Mouse (Mus musculus) lung, embryonic 15.5 days (tissue): Measurements from ENCODE around the gene Gm6217. TPM values are rescaled to one million over a fixed set of nuclear protein-coding genes. Genes with fewer than 3 reads are reported as not detected.
"Not testable (repeated sequence)": the region's sequence is repeated elsewhere in the genome, so short reads cannot be mapped to it uniquely, and the experiment has no call there.

Experiments used
- ATAC-seq: fragments of 200-750 bp; cut with Nextera tagmentation; 2 replicates; pipeline ENCODE4 v1.8.0; 2017; ENCODE audit warnings: moderate number of reproducible peaks, borderline replicate concordance; ENCODE audit not compliant: low FRiP score, low TSS enrichment; ENCODE audit errors: extremely low read depth
- H3K27ac ChIP-seq: fragments of 300-500 bp; sonication (generic); 2 replicates; pipeline ENCODE4 v1.5.1; 2015; ENCODE audit warnings: moderate library complexity, mild to moderate bottlenecking, inconsistent platforms
- H3K27me3 ChIP-seq: fragments of 300-500 bp; sonication (generic); 2 replicates; pipeline ENCODE4 v1.6.1; 2015; ENCODE audit warnings: inconsistent platforms
- H3K36me3 ChIP-seq: fragments of 300-500 bp; sonication (generic); 2 replicates; pipeline ENCODE4 v1.6.1; 2015; ENCODE audit warnings: inconsistent platforms
- H3K4me1 ChIP-seq: fragments of 300-500 bp; sonication (generic); 2 replicates; pipeline ENCODE4 v1.6.1; 2015; ENCODE audit warnings: inconsistent platforms
- H3K4me2 ChIP-seq: fragments of 300-500 bp; sonication (generic); 2 replicates; pipeline ENCODE4 v1.6.1; 2015; ENCODE audit warnings: inconsistent platforms, mild to moderate bottlenecking, moderate library complexity
- H3K4me3 ChIP-seq: fragments of 300-500 bp; sonication (generic); 2 replicates; pipeline ENCODE4 v1.5.1; 2015; ENCODE audit warnings: mild to moderate bottlenecking, inconsistent platforms
- H3K9ac ChIP-seq: fragments of 300-500 bp; sonication (generic); 2 replicates; pipeline ENCODE4 v1.6.1; 2015; ENCODE audit warnings: inconsistent platforms
- H3K9me3 ChIP-seq: fragments of 300-500 bp; sonication (generic); 2 replicates; pipeline ENCODE4 v1.6.1; 2016; ENCODE audit warnings: inconsistent platforms
- WGBS: fragments of 180-500 bp; shearing (Covaris S2); methylation state at CpG from one replicate; pipeline ENCODE4 v1.1.7; 2015; 5-methylcytosine and 5-hydroxymethylcytosine counted together
- polyA plus RNA-seq: library from polyadenylated mRNA; unstranded; fragments of >200 nt; fragmentation: Nextera tagmentation; extraction: Ambion mirVana; gene quantifications from 2 replicates; pipeline ENCODE4 v1.2.1, GENCODE M21; 2015

Gene Gm6217
- polyA plus RNA-seq, 1 experiment from 2014 or later, result not detected

DNA sequence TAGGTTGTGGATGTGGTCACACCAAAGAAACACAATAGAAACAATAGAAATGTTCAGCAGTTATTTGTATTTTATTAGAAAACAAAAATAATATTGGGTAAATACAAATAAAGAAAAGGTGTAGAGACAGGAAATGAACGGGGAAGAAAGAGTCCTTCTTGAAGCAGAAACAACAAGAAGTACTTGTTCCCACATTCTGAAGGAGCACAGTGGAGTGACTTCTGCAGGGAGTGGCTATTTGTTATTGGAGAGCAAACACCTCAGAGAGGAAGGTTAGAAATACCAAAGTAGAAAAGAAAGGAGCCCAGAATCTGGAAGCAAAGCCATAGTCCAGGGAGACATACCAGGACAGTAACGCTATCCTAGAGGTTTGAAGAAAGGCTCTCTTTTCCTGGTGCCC is 11.3 kb upstream of the Gm6217 start:
- not testable (repeated sequence) for H3K4me1 ChIP-seq, H3K27ac ChIP-seq, H3K9ac ChIP-seq, H3K36me3 ChIP-seq, H3K27me3 ChIP-seq, H3K4me2 ChIP-seq, ATAC-seq, H3K9me3 ChIP-seq, H3K4me3 ChIP-seq
- WGBS, result 61% methylated on average over 2 of the region's 2 CpGs

DNA sequence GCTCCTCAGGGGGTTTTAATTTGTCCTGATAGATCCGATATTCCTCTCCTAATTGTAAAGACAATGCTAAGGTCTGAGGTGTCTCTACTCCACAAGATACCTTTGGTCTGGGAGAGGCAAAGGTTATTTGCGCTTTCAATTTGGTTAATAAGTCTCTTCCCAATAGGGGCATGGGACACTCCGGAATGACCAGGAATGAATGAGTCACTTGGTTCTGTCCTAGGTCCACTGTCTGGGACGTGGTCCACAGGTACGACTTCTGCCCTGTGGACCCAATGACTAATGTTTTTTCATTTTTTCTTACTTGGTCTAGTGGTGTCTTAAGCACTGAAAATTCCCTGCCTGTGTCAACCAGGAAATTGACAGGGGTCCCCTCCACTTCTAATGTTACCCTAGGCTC is 7.5 kb upstream of the Gm6217 start:
- Histone ChIP-seq H3K36me3 (no peaks in the 10 kb centered on the region), H3K9me3 (no peaks in the 10 kb centered on the region), H3K9ac (no peak overlapping the region), H3K4me2 (no peak overlapping the region), H3K4me1 (no peaks in the 10 kb centered on the region), H3K27me3 (no peaks in the 10 kb centered on the region), H3K4me3 (no peak overlapping the region), H3K27ac (no peak overlapping the region)
- WGBS, result 95% methylated on average over 5 of the region's 5 CpGs
- no peak for ATAC-seq

DNA sequence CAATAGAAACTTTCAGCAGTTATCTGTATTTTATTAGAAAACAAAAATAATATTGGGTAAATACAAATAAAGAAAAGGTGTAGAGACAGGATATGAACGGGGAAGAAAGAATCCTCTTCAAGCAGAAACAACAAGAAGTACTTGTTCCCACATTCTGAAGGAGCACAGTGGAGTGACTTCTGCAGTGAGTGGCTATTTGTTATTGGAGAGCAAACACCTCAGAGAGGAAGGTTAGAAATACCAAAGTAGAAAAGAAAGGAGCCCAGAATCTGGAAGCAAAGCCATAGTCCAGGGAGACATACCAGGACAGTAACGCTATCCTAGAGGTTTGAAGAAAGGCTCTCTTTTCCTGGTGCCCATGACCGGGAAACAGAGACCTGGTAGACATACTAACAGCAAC is 641 bp downstream of the Gm6217 start:
- not testable (repeated sequence) for H3K4me1 ChIP-seq, H3K9me3 ChIP-seq, H3K4me2 ChIP-seq, H3K9ac ChIP-seq, ATAC-seq, H3K27me3 ChIP-seq, H3K36me3 ChIP-seq, H3K4me3 ChIP-seq, H3K27ac ChIP-seq
- 63% methylated on average over 2 of the region's 3 CpGs for WGBS

DNA sequence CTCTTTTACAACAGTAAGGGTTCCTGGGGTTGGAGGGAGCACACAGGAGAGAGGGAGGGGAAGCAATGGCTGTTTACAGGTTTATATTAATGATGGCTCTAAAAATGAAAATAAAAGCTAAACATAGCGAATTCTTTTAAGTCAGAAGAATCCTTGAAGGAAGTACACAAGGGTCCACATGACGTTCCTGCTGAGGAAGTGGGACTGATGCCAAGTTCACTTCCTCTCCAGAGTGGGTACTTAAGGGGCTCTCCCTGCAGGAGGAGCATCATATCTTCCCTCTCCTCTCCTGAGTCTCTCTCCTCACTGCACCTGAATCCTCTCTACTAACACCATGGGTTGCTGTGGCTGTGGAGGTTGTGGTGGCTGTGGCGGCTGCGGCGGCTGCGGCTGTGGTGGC is 6.5 kb downstream of the Gm6217 start, which contains the start of gene A030014E15Rik:
Gene A030014E15Rik (plus strand): TSS at position 268 of the 400 bp plus-strand sequence.
- ATAC-seq, result no peak
- Histone ChIP-seq H3K9ac (no peak within 1 kb of the TSS), H3K4me3 (no peak within 1 kb of the TSS), H3K4me1 (no peaks in the 10 kb centered on the region), H3K27me3 (no peaks in the 10 kb centered on the region), H3K36me3 (no peaks in the 10 kb centered on the region), H3K4me2 (no peak within 1 kb of the TSS), H3K9me3 (no peaks in the 10 kb centered on the region), H3K27ac (no peak within 1 kb of the TSS)
- 70% methylated on average over 6 of the region's 6 CpGs for WGBS

DNA sequence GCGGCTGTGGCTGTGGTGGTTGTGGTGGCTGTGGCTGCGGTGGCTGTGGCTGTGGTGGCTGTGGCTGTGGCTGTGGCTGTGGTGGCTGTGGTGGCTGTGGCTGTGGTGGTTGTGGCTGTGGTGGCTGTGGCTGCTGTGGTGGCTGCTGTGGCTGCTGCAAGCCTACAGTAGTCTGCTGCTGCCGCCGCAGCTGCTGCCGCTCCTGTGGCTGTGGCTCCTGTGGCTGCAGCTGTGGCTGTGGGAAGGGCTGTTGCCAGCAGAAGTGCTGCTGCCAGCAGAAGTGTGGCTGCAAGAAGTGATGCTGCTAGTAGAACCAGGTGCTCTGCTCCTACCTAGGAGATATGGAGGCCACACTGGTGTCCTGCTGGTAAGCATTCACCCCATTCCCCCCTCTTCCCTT is 17.8 kb downstream of the Gm6217 start:
- H3K9me3 ChIP-seq, H3K36me3 ChIP-seq, H3K4me1 ChIP-seq, H3K27me3 ChIP-seq, H3K4me3 ChIP-seq, H3K9ac ChIP-seq, H3K27ac ChIP-seq, H3K4me2 ChIP-seq, ATAC-seq: not testable (repeated sequence)
- 91% methylated on average over 3 of the region's 5 CpGs for WGBS

DNA sequence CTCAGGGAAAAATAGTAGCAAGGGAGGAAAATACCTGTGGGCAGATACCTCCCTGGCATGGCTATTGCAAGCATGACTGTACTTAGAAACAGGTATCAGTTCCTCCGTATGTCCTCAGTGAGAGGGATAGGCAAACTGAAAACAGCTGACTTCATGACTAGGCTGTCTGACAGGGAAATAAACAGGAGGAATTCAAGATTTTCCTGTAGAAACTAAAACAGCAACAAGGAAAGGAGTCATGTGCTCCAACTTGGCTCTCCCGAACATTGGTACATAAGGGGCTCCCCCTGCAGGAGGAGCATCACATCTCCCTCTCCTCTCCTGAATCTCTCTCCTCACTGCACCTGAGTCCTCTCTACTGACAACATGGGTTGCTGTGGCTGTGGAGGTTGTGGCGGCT is 18.2 kb downstream of the Gm6217 start, which contains the start of gene A030005L19Rik:
Gene A030005L19Rik (plus strand): TSS at position 301 of the 400 bp plus-strand sequence.
- Histone ChIP-seq H3K27ac (no peak within 1 kb of the TSS), H3K9ac (no peak within 1 kb of the TSS), H3K4me1 (no peaks in the 10 kb centered on the region), H3K36me3 (no peaks in the 10 kb centered on the region), H3K4me3 (no peak within 1 kb of the TSS), H3K4me2 (no peak within 1 kb of the TSS), H3K27me3 (no peaks in the 10 kb centered on the region), H3K9me3 (no peaks in the 10 kb centered on the region)
- 61% methylated on average over 2 of the region's 3 CpGs for WGBS
- no peak for ATAC-seq

DNA sequence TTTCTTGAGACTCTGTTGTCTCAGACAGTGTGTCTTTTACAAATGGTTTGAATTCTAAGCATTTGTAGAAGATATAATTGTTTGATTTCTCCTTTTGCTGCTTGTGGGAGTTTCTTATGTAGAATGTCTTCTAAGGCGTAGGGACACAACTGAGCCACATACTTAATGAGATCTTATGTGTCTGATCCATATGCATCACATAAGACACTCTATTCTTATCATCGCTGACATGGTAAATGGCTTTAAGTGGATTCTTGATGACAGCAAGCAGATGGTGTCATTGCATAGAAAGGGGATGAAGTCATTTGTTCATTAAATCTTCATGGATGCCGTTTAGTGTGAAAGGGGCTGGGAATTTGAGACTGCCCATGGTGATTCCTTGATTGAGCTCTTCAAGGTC is 25.3 kb downstream of the Gm6217 start:
- Histone ChIP-seq H3K4me1 (no peaks in the 10 kb centered on the region), H3K4me3 (no peak overlapping the region), H3K27ac (no peak overlapping the region), H3K4me2 (no peak overlapping the region), H3K27me3 (no peaks in the 10 kb centered on the region), H3K36me3 (peaks cover 18% of the 10 kb centered on the region; the same call in 1 of the 2 replicates), H3K9ac (no peak overlapping the region), H3K9me3 (no peaks in the 10 kb centered on the region)
- no peak for ATAC-seq
- WGBS, result 69% methylated on average over 3 of the region's 3 CpGs

DNA sequence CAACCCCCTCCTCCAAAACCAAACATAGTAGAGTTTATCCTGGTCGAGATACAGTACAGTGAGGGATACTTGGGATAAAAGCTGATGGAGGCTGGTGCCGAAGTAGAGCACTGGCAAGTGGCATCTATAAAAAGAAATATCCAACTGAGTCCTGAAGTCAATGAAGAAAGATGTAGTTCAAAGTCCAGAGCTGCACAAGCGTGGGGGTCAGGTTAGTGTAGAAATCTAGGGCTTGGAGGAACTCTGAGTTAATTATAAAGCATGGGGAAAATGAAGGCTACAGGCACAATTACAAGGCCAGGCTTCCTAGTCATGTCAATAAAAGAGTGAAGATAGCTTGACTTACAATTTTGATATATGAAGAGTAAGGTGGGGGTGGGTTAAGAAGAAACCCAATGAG is 30.0 kb downstream of the Gm6217 start:
- no peak for ATAC-seq
- H3K9me3 ChIP-seq, result no peaks in the 10 kb centered on the region
- H3K27me3 ChIP-seq, result no peaks in the 10 kb centered on the region
- H3K9ac ChIP-seq, result no peak overlapping the region
- H3K36me3 ChIP-seq, result peaks cover 31% of the 10 kb centered on the region; the same call in 1 of the 2 replicates
- no peaks in the 10 kb centered on the region for H3K4me1 ChIP-seq
- no peak overlapping the region for H3K27ac ChIP-seq
- no peak overlapping the region for H3K4me3 ChIP-seq
- 91% methylated on average over 3 of the region's 3 CpGs for WGBS
- no peak overlapping the region for H3K4me2 ChIP-seq

DNA sequence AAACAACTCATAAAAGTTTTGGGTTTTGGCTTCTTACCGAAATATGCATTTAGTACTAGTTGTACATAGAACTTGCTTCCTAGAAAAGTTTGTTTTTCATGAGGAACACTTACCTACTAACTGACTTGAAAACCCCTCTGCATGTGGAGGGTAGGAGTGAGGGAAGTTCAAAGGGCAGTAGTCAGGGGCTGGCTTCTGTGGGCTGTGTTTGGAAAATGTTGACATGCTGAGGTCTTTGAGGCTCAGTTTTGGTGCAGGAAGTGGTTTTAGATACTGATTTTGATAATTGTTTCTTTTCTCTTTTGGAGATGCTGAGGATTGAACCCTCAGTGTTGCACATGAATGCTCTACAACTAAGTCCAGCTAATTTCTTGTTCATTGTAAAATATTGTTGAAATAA is 30.6 kb downstream of the Gm6217 start:
- ATAC-seq, result no peak
- Histone ChIP-seq H3K4me3 (no peak overlapping the region), H3K4me2 (no peak overlapping the region), H3K27ac (no peak overlapping the region), H3K9me3 (no peaks in the 10 kb centered on the region), H3K4me1 (no peaks in the 10 kb centered on the region), H3K36me3 (peaks cover 31% of the 10 kb centered on the region; the same call in 1 of the 2 replicates), H3K9ac (no peak overlapping the region), H3K27me3 (no peaks in the 10 kb centered on the region)
- 89% methylated on average over 1 of the region's 1 CpGs for WGBS

DNA sequence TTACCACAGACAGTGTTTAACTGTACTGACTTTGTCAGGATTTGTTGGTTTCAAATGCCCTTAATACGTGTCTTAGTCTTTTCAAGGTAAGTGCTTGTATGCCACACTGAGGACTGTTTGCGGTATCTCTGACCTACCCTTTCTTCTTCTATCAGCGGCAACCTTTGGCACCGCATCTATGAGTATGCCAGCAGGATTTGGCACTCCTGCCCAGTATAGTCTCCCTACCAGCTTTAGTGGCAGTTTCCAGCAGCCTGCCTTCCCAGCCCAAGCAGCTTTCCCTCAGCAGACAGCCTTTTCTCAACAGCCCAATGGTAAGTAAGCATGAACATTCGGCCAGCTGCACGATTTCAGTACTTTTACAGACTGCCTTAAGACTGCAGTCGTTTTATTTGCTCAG is 37.9 kb downstream of the Gm6217 start:
- Histone ChIP-seq H3K9me3 (no peaks in the 10 kb centered on the region), H3K27me3 (no peaks in the 10 kb centered on the region), H3K9ac (no peak overlapping the region), H3K36me3 (peaks cover 40% of the 10 kb centered on the region), H3K4me1 (no peaks in the 10 kb centered on the region), H3K4me2 (no peak overlapping the region), H3K27ac (no peak overlapping the region), H3K4me3 (no peak overlapping the region)
- WGBS, result 89% methylated on average over 7 of the region's 7 CpGs
- no peak for ATAC-seq

Other genes with a start within 250 kb of the Gm6217 start
- 199 and 208 TPM in 2 replicates for gene Mff, start 206.5 kb downstream of the Gm6217 start, polyA plus RNA-seq
- 0.10 TPM in 2 replicates for gene Tm4sf20, start 162.9 kb downstream of the Gm6217 start, polyA plus RNA-seq
- gene Gm47791, start 160.2 kb downstream of the Gm6217 start, polyA plus RNA-seq, result not detected in 2 replicates
- 32.1 and 32.3 TPM in 2 replicates for gene Agfg1, start 91.9 kb downstream of the Gm6217 start, polyA plus RNA-seq
- gene A030005L19Rik, start 18.1 kb downstream of the Gm6217 start, polyA plus RNA-seq, result 0.19 TPM in 1 of 2 replicates, not detected in the other
- gene A030014E15Rik, start 6.5 kb downstream of the Gm6217 start, polyA plus RNA-seq, result not detected in 2 replicates
- gene A030003K21Rik, start 12.0 kb upstream of the Gm6217 start, polyA plus RNA-seq, result not detected in 2 replicates
- gene Gm7544, start 24.6 kb upstream of the Gm6217 start, polyA plus RNA-seq, result not detected in 2 replicates
- not detected in 2 replicates for gene Gm47955, start 28.9 kb upstream of the Gm6217 start, polyA plus RNA-seq
- not detected in 2 replicates for gene Gm47959, start 69.1 kb upstream of the Gm6217 start, polyA plus RNA-seq
- gene Slc19a3, start 107.0 kb upstream of the Gm6217 start, polyA plus RNA-seq, result 0.59 and 0.65 TPM in 2 replicates
- not detected in 2 replicates for gene Krtap28-10, start 111.1 kb upstream of the Gm6217 start, polyA plus RNA-seq
- not detected in 2 replicates for gene Gm47969, start 113.5 kb upstream of the Gm6217 start, polyA plus RNA-seq
- not detected in 2 replicates for gene A030005K14Rik, start 128.0 kb upstream of the Gm6217 start, polyA plus RNA-seq
- not detected in 2 replicates for gene Krtap28-13, start 129.5 kb upstream of the Gm6217 start, polyA plus RNA-seq
- gene Ccl20, start 185.4 kb upstream of the Gm6217 start, polyA plus RNA-seq, result not detected in 2 replicates
- 0.36 and 0.78 TPM in 2 replicates for gene Daw1, start 228.4 kb upstream of the Gm6217 start, polyA plus RNA-seq